Mouse (Mus musculus): ENCODE measurements around the gene D11Wsu47e.

- TF ChIP-seq CTCF (IDR thresholded peaks at IDR 0.05; ENCODE audit: extremely low read depth, insufficient read depth, insufficient read length, insufficient replicate concordance) (no peak), POLR2A (IDR thresholded peaks at IDR 0.05; ENCODE audit: low read depth, low read length) (no peak)
Measured at GRCm38 (mm10) chr11:113731945-113732612, 47.9 kb downstream of the D11Wsu47e start.
